Mouse (Mus musculus): ENCODE results near the gene Nipal4. TPM values are rescaled to one million over a fixed set of nuclear protein-coding genes. Genes with fewer than 3 reads are reported as not detected.

Nipal4 gene
- polyA plus RNA-seq, 1 experiment from 2014 or later = 0.79 TPM

DNA sequence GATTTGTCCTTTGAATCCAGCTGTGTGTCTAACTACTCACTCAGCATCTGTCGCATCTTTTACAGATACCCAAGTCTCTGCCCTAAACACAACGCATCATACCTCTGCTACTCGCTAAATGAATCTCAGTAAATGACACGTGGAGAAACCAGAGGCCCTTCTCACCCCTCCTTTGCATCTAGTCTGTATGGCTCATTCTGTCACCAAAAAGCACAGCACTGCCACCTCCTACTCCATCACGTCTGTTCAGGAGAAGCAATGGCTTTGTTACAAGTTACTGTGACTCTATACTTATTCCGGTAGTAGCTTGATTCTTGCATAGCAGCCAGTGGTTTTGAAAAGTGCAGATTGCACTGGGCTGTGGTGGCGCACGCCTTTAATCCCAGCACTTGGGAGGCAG is 9.4 kb downstream of the Nipal4 start:
- Histone ChIP-seq H3K27me3 (no peaks in the 10 kb centered on the region), H3K36me3 (no peaks in the 10 kb centered on the region), H3K27ac (no peak overlapping the region), H3K9ac (replicated peaks) (no peak overlapping the region), H3K4me3 (replicated peaks) (no peak overlapping the region), H3K4me1 (replicated peaks) (no peaks in the 10 kb centered on the region), H3K9me3 (no peaks in the 10 kb centered on the region), H3K4me2 (no peak overlapping the region)
- no peak for ATAC-seq (ENCODE audit: insufficient number of reproducible peaks, insufficient read depth, low FRiP score, low TSS enrichment, low read depth)
- 86% methylated on average over 8 of the region's 8 CpGs for WGBS

DNA sequence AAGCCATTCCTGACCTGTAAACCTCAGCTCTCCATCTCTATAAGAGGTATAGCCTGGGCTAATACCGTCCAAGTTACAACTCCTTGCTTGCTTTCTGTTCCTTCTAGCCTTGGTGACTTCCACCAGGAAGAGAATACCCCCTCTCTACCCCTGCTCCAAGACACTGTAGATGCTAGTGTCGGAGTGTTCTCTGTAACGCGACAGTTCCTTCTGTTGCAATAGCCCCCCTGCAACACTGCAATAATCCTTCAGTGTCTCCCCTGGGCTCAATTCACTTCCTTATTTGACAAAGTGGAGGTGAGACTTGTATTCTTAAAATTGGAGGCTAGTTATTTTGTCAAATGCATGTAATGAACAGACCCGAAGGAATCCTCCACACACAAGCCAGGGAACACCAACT is 19.7 kb downstream of the Nipal4 start:
- 93% methylated on average over 5 of the region's 5 CpGs for whole genome bisulfite sequencing
- Histone ChIP-seq H3K4me2 (no peak overlapping the region), H3K4me3 (replicated peaks) (no peak overlapping the region), H3K9me3 (no peaks in the 10 kb centered on the region), H3K27ac (no peak overlapping the region), H3K4me1 (replicated peaks) (no peaks in the 10 kb centered on the region), H3K36me3 (peaks cover 39% of the 10 kb centered on the region), H3K9ac (replicated peaks) (no peak overlapping the region), H3K27me3 (no peaks in the 10 kb centered on the region)
- no peak for ATAC-seq (ENCODE audit: insufficient number of reproducible peaks, insufficient read depth, low FRiP score, low TSS enrichment, low read depth)

DNA sequence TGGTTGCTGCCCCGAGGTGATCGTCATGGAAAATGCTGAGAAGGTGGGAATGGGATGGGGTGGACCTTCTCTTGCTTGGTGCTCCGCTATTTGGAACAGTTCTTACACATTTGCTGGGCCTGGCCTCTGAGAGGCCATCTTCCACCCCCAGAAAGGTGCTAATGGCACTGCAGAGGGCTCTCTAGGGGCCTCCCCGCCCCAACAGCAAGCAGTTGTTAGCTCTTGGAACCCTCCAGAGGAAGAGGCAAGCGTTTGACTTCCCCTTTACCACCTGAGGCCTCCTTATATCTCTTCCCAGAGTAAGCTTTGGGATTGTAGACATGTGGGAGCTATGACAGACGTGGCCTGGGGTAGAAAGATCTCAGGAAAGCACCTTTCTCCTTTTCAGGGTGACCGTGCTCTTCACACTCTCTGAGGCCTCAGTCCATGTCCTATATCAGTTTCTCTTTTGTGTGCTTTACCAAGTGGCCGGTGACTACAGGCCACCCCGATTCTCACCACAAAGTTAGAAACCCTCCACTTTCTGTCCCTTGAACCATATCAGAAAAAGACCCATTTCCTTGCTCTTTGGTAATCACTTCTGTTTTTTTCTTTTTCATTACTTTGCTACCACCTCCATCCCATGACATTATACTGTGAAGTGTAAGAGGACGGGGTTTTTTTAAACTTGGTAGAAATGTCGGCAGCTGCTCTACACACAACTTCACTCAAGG is 21.0 kb downstream of the Nipal4 start:
- H3K36me3 ChIP-seq = peaks cover 52% of the 10 kb centered on the region
- H3K4me1 ChIP-seq (replicated peaks) = no peaks in the 10 kb centered on the region
- no peak overlapping the region for H3K27ac ChIP-seq
- H3K27me3 ChIP-seq = no peaks in the 10 kb centered on the region
- ATAC-seq (ENCODE audit: insufficient number of reproducible peaks, insufficient read depth, low FRiP score, low TSS enrichment, low read depth) = no peak
- H3K4me2 ChIP-seq = no peak overlapping the region
- WGBS = 90% methylated on average over 11 of the region's 11 CpGs
- H3K4me3 ChIP-seq (replicated peaks) = no peak overlapping the region
- H3K9ac ChIP-seq (replicated peaks) = no peak overlapping the region
- no peaks in the 10 kb centered on the region for H3K9me3 ChIP-seq

DNA sequence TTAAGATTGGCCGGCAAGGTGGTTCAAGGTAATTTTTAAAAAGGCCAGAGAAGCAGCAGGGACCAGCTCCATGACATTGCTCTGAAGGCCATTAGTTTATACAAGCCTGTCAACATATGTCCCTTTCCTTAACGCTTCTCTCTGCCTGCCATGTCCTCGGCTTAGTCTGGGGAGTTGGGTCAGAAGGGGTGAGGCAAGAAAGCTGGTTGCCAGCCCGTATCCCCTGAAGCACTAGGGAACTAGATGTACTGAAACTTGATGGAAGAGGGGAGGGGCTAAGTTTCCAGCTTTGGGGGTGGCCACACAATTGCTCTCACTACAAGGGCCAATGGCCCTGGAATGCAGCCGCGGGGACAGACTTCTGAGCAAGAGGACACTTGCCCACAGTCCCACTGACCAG is 23.0 kb downstream of the Nipal4 start:
- no peak overlapping the region for H3K9ac ChIP-seq (replicated peaks)
- no peak overlapping the region for H3K4me3 ChIP-seq (replicated peaks)
- H3K4me2 ChIP-seq = no peak overlapping the region
- no peaks in the 10 kb centered on the region for H3K27me3 ChIP-seq
- H3K4me1 ChIP-seq (replicated peaks) = no peaks in the 10 kb centered on the region
- 89% methylated on average over 6 of the region's 6 CpGs for WGBS
- H3K27ac ChIP-seq = no peak overlapping the region
- no peaks in the 10 kb centered on the region for H3K9me3 ChIP-seq
- ATAC-seq (ENCODE audit: insufficient number of reproducible peaks, insufficient read depth, low FRiP score, low TSS enrichment, low read depth) = no peak
- H3K36me3 ChIP-seq = peaks cover 71% of the 10 kb centered on the region

DNA sequence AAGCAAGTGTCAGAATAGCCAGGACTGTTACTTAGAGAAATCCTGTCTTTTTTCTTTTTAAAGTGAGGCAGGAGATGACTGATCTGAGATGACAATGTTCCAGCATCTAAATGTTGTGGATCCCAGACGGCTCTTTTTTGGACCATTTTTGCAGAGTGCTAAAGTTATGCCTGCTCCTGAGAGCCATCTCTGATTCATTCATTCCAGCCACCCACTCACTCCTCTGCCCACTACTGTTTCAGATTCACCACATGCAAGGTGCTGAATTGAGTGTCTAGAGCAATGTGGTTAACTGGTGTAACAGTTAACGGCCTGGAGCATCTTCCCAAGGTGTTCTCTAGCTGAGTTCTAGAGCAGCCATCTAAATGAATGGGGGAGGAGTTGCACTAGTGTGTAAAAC is 31.4 kb downstream of the Nipal4 start:
- H3K4me2 ChIP-seq = no peak overlapping the region
- no peak overlapping the region for H3K27ac ChIP-seq
- H3K9me3 ChIP-seq = no peaks in the 10 kb centered on the region
- WGBS = 90% methylated on average over 2 of the region's 2 CpGs
- H3K36me3 ChIP-seq = peaks cover 73% of the 10 kb centered on the region
- no peaks in the 10 kb centered on the region for H3K4me1 ChIP-seq (replicated peaks)
- ATAC-seq (ENCODE audit: insufficient number of reproducible peaks, insufficient read depth, low FRiP score, low TSS enrichment, low read depth) = no peak
- H3K4me3 ChIP-seq (replicated peaks) = no peak overlapping the region
- no peaks in the 10 kb centered on the region for H3K27me3 ChIP-seq
- H3K9ac ChIP-seq (replicated peaks) = no peak overlapping the region

DNA sequence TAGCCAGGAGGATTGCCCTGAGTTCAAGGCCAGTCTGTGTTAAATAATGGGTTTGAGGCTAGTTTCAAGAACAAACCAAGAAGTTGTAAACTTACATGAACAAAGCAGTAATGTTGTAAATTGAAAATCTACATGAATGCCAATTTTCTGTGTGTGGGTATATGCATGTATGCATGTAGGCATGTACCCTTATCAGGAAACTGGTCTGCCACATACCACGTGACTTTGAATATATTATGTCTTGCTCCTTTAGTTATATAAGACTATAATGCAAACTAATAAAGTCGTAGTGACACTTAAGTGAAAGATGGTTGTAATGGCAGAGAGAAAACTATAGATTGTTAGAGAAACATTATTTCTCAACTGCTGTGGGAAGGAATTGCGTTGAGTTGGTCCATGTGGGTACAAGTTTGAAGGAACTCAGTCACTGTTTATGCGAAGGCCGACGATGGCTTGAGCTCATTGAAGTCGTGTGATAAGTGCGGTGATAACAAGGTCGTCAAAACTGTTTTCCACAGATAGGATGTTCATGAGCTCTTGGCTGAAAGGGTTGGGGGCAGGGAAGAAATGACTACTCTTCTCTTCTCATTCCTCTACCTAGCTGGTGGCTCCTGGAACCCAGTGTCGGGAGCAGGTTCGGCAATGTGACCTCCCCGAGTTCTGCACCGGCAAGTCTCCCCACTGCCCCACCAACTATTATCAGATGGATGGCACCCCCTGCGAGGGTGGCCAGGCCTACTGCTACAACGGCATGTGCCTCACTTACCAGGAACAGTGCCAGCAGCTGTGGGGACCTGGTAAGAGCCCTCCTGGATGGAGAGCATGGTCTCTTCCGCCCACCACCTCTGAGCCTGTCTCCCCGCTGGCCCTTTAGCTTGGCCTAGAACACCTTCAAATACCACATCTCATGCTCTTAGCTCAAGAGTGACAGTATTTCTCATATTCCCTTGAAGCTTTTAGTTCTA is 35.0 kb downstream of the Nipal4 start:
- 91% methylated on average over 17 of the region's 17 CpGs for WGBS
- Histone ChIP-seq H3K9me3 (no peaks in the 10 kb centered on the region), H3K36me3 (peaks cover 62% of the 10 kb centered on the region), H3K4me1 (replicated peaks) (no peaks in the 10 kb centered on the region), H3K4me3 (replicated peaks) (no peak overlapping the region), H3K4me2 (no peak overlapping the region), H3K27me3 (no peaks in the 10 kb centered on the region), H3K9ac (replicated peaks) (no peak overlapping the region), H3K27ac (no peak overlapping the region)
- no peak for ATAC-seq (ENCODE audit: insufficient number of reproducible peaks, insufficient read depth, low FRiP score, low TSS enrichment, low read depth)

DNA sequence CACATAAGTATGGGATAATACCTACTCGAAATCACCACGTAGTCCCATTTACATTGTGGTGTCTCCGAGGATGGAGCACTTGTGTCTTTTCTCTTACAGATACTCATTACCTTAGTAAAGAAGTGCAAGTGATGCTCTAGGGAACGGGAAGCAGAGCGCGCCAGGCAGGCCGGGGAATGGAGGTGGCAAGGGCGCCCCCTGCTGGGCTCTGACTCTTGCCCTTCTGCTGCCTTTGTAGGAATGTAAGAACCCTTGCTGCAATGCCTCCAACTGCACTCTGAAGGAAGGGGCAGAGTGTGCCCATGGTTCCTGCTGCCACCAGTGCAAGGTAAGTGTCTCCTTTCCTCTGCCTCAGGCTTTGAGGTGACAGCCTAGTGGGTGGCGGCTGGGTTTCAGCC is 37.8 kb downstream of the Nipal4 start:
- no peak overlapping the region for H3K4me2 ChIP-seq
- H3K27ac ChIP-seq = no peak overlapping the region
- H3K4me3 ChIP-seq (replicated peaks) = no peak overlapping the region
- H3K36me3 ChIP-seq = peaks cover 60% of the 10 kb centered on the region
- no peaks in the 10 kb centered on the region for H3K27me3 ChIP-seq
- no peaks in the 10 kb centered on the region for H3K4me1 ChIP-seq (replicated peaks)
- no peaks in the 10 kb centered on the region for H3K9me3 ChIP-seq
- no peak for ATAC-seq (ENCODE audit: insufficient number of reproducible peaks, insufficient read depth, low FRiP score, low TSS enrichment, low read depth)
- 72% methylated on average over 9 of the region's 9 CpGs for WGBS
- H3K9ac ChIP-seq (replicated peaks) = no peak overlapping the region

DNA sequence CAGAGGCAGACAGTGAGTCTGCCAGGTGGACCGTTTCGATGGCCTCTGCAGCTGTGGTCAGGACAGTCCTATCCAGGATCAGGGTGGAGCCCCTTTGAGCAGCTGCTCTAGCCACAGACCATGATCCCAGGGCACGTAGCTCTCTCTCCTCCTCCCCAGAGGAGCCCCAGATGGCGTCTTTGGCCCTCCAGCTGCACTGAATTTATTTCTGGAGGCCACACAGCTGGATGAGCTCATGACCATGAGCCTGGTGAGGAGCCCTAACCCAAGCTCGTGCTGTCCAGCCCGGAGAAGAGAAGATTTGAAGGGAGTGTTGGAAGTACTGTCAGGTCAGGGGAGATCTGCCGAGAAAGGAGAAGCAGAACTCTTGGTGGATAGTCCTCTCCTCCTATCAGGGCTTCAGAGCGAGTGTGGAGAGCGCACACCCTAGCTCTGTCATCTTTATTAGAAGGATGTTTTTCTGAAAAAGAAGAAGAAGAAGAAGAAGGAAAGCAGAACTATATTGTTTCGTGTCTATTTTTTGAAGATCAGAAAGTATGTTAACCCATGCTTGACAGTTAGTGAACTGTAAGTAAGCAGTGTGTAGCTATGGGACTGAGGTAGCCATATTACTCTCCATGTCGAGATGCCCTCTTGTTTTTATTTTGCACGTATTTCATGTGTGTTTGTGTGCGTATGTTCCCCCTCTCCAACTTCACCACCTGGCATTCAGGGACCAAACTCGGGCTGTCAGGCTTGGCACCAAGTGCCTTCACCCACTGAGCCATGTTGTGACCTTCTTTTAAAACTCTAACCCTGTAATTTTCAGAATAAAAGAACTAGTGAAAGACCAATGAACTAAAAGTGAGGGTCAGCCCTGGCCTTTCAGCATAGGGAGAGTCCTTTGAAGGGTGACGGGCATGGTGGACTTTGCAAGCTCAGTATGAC is 38.4 kb downstream of the Nipal4 start:
- Histone ChIP-seq H3K9me3 (no peaks in the 10 kb centered on the region), H3K4me2 (no peak overlapping the region), H3K4me1 (replicated peaks) (no peaks in the 10 kb centered on the region), H3K27ac (no peak overlapping the region), H3K27me3 (no peaks in the 10 kb centered on the region), H3K36me3 (peaks cover 62% of the 10 kb centered on the region), H3K4me3 (replicated peaks) (no peak overlapping the region), H3K9ac (replicated peaks) (no peak overlapping the region)
- 0 out of 2 replicates have a peak, but pooled peaks have one; percentile 47 for ATAC-seq (ENCODE audit: insufficient number of reproducible peaks, insufficient read depth, low FRiP score, low TSS enrichment, low read depth)
- 79% methylated on average over 15 of the region's 15 CpGs for WGBS

DNA sequence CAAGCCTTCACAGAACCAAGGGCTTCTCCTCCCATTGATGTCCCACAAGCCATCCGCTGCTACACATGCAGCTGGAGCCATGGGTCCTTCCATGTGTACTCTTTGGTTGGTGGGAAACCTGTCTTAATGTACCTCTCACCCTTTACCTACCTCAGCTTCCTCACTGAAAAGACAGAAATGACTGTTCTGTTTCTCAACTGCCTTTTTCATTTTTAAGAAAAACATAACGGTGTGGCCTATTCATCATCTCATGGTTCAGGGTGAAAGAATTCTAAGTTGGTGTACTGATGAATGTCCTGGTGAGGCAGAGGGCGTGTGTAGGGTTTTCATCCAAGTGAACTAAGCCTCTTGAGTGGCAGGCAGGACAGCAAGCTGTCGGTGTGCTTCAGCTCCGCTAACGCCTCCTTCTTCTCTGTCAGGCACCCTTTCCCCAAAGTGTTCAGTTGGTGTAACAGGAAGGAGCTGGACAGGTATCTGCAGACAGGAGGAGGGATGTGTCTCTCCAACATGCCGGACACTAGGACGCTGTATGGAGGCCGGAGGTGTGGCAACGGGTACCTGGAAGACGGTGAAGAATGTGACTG is 39.4 kb downstream of the Nipal4 start:
- Histone ChIP-seq H3K4me2 (no peak overlapping the region), H3K36me3 (peaks cover 57% of the 10 kb centered on the region), H3K9me3 (no peaks in the 10 kb centered on the region), H3K9ac (replicated peaks) (no peak overlapping the region), H3K27ac (no peak overlapping the region; the same call in 1 of the 2 replicates), H3K4me1 (replicated peaks) (no peaks in the 10 kb centered on the region), H3K27me3 (no peaks in the 10 kb centered on the region), H3K4me3 (replicated peaks) (no peak overlapping the region)
- 92% methylated on average over 11 of the region's 11 CpGs for WGBS
- ATAC-seq (ENCODE audit: insufficient number of reproducible peaks, insufficient read depth, low FRiP score, low TSS enrichment, low read depth) = no peak

DNA sequence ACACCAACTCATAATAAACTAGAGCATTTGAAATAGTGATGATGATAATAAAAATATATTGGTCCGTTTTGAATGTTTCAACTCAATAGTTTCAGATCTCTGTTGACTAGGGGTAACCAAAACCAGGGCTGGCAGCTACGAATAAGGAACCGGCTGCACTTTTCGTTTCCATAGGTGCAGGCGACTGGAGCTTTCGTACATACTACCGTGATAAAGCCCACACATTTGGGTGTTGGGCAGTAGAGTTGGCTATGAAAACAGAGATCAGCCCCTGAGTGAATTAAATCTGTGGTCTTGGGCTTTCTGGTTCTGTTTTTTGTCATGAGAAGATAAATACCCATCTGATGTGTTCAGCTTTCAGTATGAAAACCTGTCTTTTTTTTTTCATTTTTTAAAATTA is 40.0 kb downstream of the Nipal4 start:
- H3K4me1 ChIP-seq (replicated peaks) = no peaks in the 10 kb centered on the region
- 89% methylated on average over 7 of the region's 7 CpGs for WGBS
- no peak for ATAC-seq (ENCODE audit: insufficient number of reproducible peaks, insufficient read depth, low FRiP score, low TSS enrichment, low read depth)
- H3K27ac ChIP-seq = no peak overlapping the region
- H3K27me3 ChIP-seq = no peaks in the 10 kb centered on the region
- no peak overlapping the region for H3K9ac ChIP-seq (replicated peaks)
- no peaks in the 10 kb centered on the region for H3K9me3 ChIP-seq
- H3K36me3 ChIP-seq = peaks cover 55% of the 10 kb centered on the region
- no peak overlapping the region for H3K4me2 ChIP-seq
- H3K4me3 ChIP-seq (replicated peaks) = no peak overlapping the region
